ENCODE assay signal across 11 mouse cellular contexts in genomic region chr4:140566785-140567184, GRCm38 (mm10).
DNase-seq lines count a peak whose midpoint lies in the region; ATAC-seq lines count a peak whose summit lies in the region.
"Had no signal": no experiment of that assay in that cellular context is flagged by ENCODE, and none has a peak within 500 bp of the region (broad histone marks: within the 10 kb centered on the region; RNA-seq: fewer than 3 reads in every experiment).

No protein-coding gene starts in this region.

- ATAC-seq in liver, embryonic 13.5 days (ENCODE audit: low read depth), result 0 out of 2 replicates have a peak, but pooled peaks have one; percentile 24
- ATAC-seq in liver, embryonic 11.5 days (replicated peaks; ENCODE audit: low FRiP score), result no peak

- H3K27me3 ChIP-seq in liver, embryonic 13.5 days, result no peaks in the 10 kb centered on the region
- H3K27me3 ChIP-seq in liver, embryonic 11.5 days (replicated peaks; ENCODE audit: control insufficient read depth, insufficient read depth, low read length), result no peaks in the 10 kb centered on the region

- no peak overlapping the region for H3K27ac ChIP-seq in liver, embryonic 13.5 days
- no peak overlapping the region for H3K27ac ChIP-seq in liver, embryonic 11.5 days (ENCODE audit: low read depth, low read length)

- H3K4me1 ChIP-seq in liver, embryonic 13.5 days (replicated peaks), result peaks cover 28% of the 10 kb centered on the region
- H3K4me1 ChIP-seq in liver, embryonic 11.5 days (replicated peaks; ENCODE audit: control insufficient read depth, insufficient read depth, low read length), result no peaks in the 10 kb centered on the region

- H3K9ac ChIP-seq in liver, embryonic 13.5 days, result no peak overlapping the region
- no peak overlapping the region for H3K9ac ChIP-seq in liver, embryonic 11.5 days (ENCODE audit: low read depth, low read length)

- no peak overlapping the region for H3K4me3 ChIP-seq in liver, embryonic 13.5 days (replicated peaks)
- no peak overlapping the region for H3K4me3 ChIP-seq in liver, embryonic 11.5 days (ENCODE audit: low read depth, low read length)

- DNase-seq in adrenal gland, postnatal 14 days, result peak; percentile 26
- no peak for DNase-seq in adrenal gland, postnatal 4 days (ENCODE audit: low spot score in 2 of 2)
- DNase-seq in liver, embryonic 13.5 days, result no peak
- no peak for DNase-seq in liver, embryonic 11.5 days (ENCODE audit: low spot score)
- DNase-seq in lung, postnatal 25 days (ENCODE audit: low spot score), result peak; percentile 44
- peak; percentile 64 to 82 for DNase-seq in spleen, postnatal 4 days (ENCODE audit: low spot score in 2 of 2)
- DNase-seq in right cerebral cortex, postnatal 36 days (ENCODE audit: low spot score in 2 of 2), result no peak
- no peak for DNase-seq in cerebellum, adult 9-10 months
- DNase-seq: cerebellum, postnatal 25 days; kidney, postnatal 25 days; midbrain, embryonic 14.5 days had no signal

- H3K36me3 ChIP-seq in liver, embryonic 13.5 days, result peaks cover 33% of the 10 kb centered on the region
- H3K36me3 ChIP-seq in liver, embryonic 11.5 days (ENCODE audit: control insufficient read depth, insufficient read depth, low read length), result peaks cover 14% of the 10 kb centered on the region

- H3K4me2 ChIP-seq in liver, embryonic 13.5 days, result no peak overlapping the region
- no peak overlapping the region for H3K4me2 ChIP-seq in liver, embryonic 11.5 days

- H3K9me3 ChIP-seq in liver, embryonic 13.5 days (replicated peaks), result peaks cover under 1% of the 10 kb centered on the region; the same call in 1 of the 2 replicates
- H3K9me3 ChIP-seq in liver, embryonic 11.5 days (ENCODE audit: control insufficient read depth, low read length), result no peaks in the 10 kb centered on the region

- WGBS in liver, embryonic 13.5 days (ENCODE audit: insufficient replicate concordance), result 58% methylated on average over 14 of the region's 14 CpGs
- WGBS in liver, embryonic 11.5 days, result 79% methylated on average over 14 of the region's 14 CpGs

Comparison
In these comparisons a context has a peak if more than half of its experiments do, and no peak if none do; other contexts are left out.
1. DNase-seq: peak in adrenal gland, postnatal 14 days (single experiment), lung, postnatal 25 days (single experiment) and spleen, postnatal 4 days (2 of 2); none in adrenal gland, postnatal 4 days (0 of 2), liver, embryonic 13.5 days (single experiment), liver, embryonic 11.5 days (single experiment), right cerebral cortex, postnatal 36 days (0 of 2) and cerebellum, adult 9-10 months (single experiment).